Mouse (Mus musculus) bone marrow macrophage, adult 2 months (primary cell): Measurements from ENCODE around the gene Tcf7l1.

Experiments used
- CTCF ChIP-seq: IDR thresholded peaks from 2 replicates; pipeline ENCODE4 v1.5.1; 2012; ENCODE audit warnings: low read depth, mild to moderate bottlenecking, low read length, moderate library complexity
- POLR2A ChIP-seq: IDR thresholded peaks from 2 replicates; pipeline ENCODE4 v1.6.1; 2012; ENCODE audit warnings: mild to moderate bottlenecking, low read depth, low read length, borderline replicate concordance

DNA sequence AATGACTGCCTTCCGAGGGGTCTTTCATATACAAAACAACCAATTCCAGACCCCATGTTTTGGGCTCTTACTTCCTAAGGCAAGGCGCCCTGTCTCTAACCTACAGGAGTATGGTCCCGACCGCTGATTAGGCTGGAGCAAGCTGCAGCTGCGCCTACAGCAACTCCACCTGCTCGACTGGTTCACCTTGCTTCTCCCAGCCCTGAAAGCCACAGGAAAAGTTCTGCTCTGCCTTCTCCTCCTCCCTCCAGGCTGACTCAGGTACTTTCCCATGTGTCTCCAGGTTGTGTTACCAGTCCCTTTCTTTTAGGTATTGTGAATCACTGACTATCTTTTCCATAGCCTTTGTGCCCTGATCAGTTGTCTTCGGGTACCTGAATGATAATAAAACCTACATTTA lies 5.8 kb upstream of the Tcf7l1 start:
- TF ChIP-seq POLR2A (no peak), CTCF (no peak)
